Mouse (Mus musculus): ENCODE measurements around the gene Mms19. TPM values are rescaled to one million over a fixed set of nuclear protein-coding genes. Genes with fewer than 3 reads are reported as not detected.
A peak's percentile ranks its signal among the peaks of the same experiment; 100 is the strongest.

Mms19 gene
- polyA plus RNA-seq, 1 experiment from 2014 or later, result 9.6 TPM

DNA sequence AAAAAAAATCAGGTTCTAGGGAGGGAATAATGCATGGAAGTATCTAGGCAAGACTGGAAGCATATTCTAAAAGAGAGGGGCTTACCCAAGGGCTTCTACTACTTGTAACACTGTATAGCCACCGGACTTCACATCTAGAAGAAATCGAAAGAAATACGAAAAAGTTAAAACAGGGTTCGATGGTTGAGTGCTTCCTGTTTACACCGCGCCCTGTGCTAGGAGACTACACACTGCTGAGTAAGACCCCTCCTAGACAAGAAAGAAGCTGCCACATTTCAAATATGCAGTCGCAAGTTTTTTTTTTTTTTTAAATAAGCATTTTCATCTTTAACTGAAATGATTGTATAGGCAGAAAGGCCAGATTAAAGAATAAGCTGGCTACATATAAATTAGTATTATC lies 11.3 kb downstream of the Mms19 start:
- no peak overlapping the region for H3K4me3 ChIP-seq (ENCODE audit: low read depth, low read length)
- TF ChIP-seq CTCF (IDR thresholded peaks at IDR 0.05; ENCODE audit: low read depth), result no peak
- no peaks in the 10 kb centered on the region for H3K9me3 ChIP-seq (ENCODE audit: control insufficient read depth)
- no peak overlapping the region for H3K27ac ChIP-seq (ENCODE audit: low read depth, low read length)
- 89% methylated on average over 7 of the region's 7 CpGs for WGBS
- no peak overlapping the region for H3K4me2 ChIP-seq (replicated peaks; ENCODE audit: low read depth)
- peaks cover 34% of the 10 kb centered on the region for H3K36me3 ChIP-seq (ENCODE audit: control insufficient read depth, insufficient read depth)
- no peak overlapping the region for H3K9ac ChIP-seq (ENCODE audit: low read depth, low read length)
- no peaks in the 10 kb centered on the region for H3K27me3 ChIP-seq (replicated peaks; ENCODE audit: control insufficient read depth, insufficient read depth, low read length)
- H3K4me1 ChIP-seq (replicated peaks; ENCODE audit: control insufficient read depth, insufficient read depth, low read length), result no peaks in the 10 kb centered on the region
- no peak for ATAC-seq

DNA sequence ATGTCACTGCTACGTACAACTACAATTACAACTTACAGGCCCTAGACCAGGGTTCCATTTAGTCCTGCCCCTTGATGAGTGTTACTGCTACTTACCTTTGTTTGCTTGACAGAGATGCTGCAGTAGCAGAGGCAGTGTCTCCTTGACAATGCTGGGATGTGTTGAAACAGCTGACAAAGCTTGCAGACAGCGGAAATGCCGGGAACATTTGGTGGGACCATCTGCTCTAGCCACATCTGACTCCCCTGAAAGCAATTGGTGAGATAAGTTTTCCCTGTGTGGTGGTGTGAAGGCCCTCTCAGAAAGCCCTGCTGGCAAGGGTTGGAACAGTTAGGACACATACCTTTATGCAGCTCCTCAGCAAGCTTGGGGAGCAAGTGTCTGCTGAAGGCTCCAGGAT lies 27.4 kb downstream of the Mms19 start:
- Histone ChIP-seq H3K27me3 (replicated peaks; ENCODE audit: control insufficient read depth, insufficient read depth, low read length) (no peaks in the 10 kb centered on the region), H3K4me3 (ENCODE audit: low read depth, low read length) (no peak overlapping the region), H3K4me2 (replicated peaks; ENCODE audit: low read depth) (no peak overlapping the region), H3K9ac (ENCODE audit: low read depth, low read length) (no peak overlapping the region), H3K27ac (ENCODE audit: low read depth, low read length) (no peak overlapping the region), H3K36me3 (ENCODE audit: control insufficient read depth, insufficient read depth) (peaks cover 84% of the 10 kb centered on the region), H3K4me1 (replicated peaks; ENCODE audit: control insufficient read depth, insufficient read depth, low read length) (no peaks in the 10 kb centered on the region), H3K9me3 (ENCODE audit: control insufficient read depth) (no peaks in the 10 kb centered on the region)
- 93% methylated on average over 3 of the region's 3 CpGs for WGBS
- TF ChIP-seq CTCF (IDR thresholded peaks at IDR 0.05; ENCODE audit: low read depth), result no peak
- no peak for ATAC-seq

GRCm38 (mm10) chr19:41952287-41952686 lies 28.7 kb downstream of the Mms19 start:
- H3K36me3 ChIP-seq (ENCODE audit: control insufficient read depth, insufficient read depth), result peaks cover 89% of the 10 kb centered on the region
- TF ChIP-seq CTCF (IDR thresholded peaks at IDR 0.05; ENCODE audit: low read depth), result peak; percentile 70
- H3K9ac ChIP-seq (ENCODE audit: low read depth, low read length), result no peak overlapping the region
- no peak overlapping the region for H3K4me3 ChIP-seq (ENCODE audit: low read depth, low read length)
- no peaks in the 10 kb centered on the region for H3K27me3 ChIP-seq (replicated peaks; ENCODE audit: control insufficient read depth, insufficient read depth, low read length)
- no peak overlapping the region for H3K27ac ChIP-seq (ENCODE audit: low read depth, low read length)
- ATAC-seq, result no peak
- WGBS, result 76% methylated on average over 4 of the region's 4 CpGs
- no peaks in the 10 kb centered on the region for H3K9me3 ChIP-seq (ENCODE audit: control insufficient read depth)
- H3K4me2 ChIP-seq (replicated peaks; ENCODE audit: low read depth), result no peak overlapping the region
- H3K4me1 ChIP-seq (replicated peaks; ENCODE audit: control insufficient read depth, insufficient read depth, low read length), result no peaks in the 10 kb centered on the region

GRCm38 (mm10) chr19:41943841-41944240 lies 37.1 kb downstream of the Mms19 start:
- Histone ChIP-seq H3K36me3 (ENCODE audit: control insufficient read depth, insufficient read depth) (peaks cover 92% of the 10 kb centered on the region), H3K27me3 (replicated peaks; ENCODE audit: control insufficient read depth, insufficient read depth, low read length) (no peaks in the 10 kb centered on the region), H3K4me1 (replicated peaks; ENCODE audit: control insufficient read depth, insufficient read depth, low read length) (no peaks in the 10 kb centered on the region), H3K4me3 (ENCODE audit: low read depth, low read length) (no peak overlapping the region), H3K9me3 (ENCODE audit: control insufficient read depth) (no peaks in the 10 kb centered on the region), H3K9ac (ENCODE audit: low read depth, low read length) (no peak overlapping the region), H3K27ac (ENCODE audit: low read depth, low read length) (no peak overlapping the region), H3K4me2 (replicated peaks; ENCODE audit: low read depth) (no peak overlapping the region)
- no peak for TF ChIP-seq CTCF (IDR thresholded peaks at IDR 0.05; ENCODE audit: low read depth)
- ATAC-seq, result no peak
- 91% methylated on average over 7 of the region's 7 CpGs for WGBS

GRCm38 (mm10) chr19:41938539-41938938 lies 42.4 kb downstream of the Mms19 start:
- Histone ChIP-seq H3K36me3 (ENCODE audit: control insufficient read depth, insufficient read depth) (peaks cover 57% of the 10 kb centered on the region), H3K27ac (ENCODE audit: low read depth, low read length) (no peak overlapping the region), H3K9ac (ENCODE audit: low read depth, low read length) (no peak overlapping the region), H3K9me3 (ENCODE audit: control insufficient read depth) (no peaks in the 10 kb centered on the region), H3K4me2 (replicated peaks; ENCODE audit: low read depth) (no peak overlapping the region), H3K4me3 (ENCODE audit: low read depth, low read length) (no peak overlapping the region), H3K27me3 (replicated peaks; ENCODE audit: control insufficient read depth, insufficient read depth, low read length) (no peaks in the 10 kb centered on the region), H3K4me1 (replicated peaks; ENCODE audit: control insufficient read depth, insufficient read depth, low read length) (no peaks in the 10 kb centered on the region; the same call in 1 of the 2 replicates)
- no peak for TF ChIP-seq CTCF (IDR thresholded peaks at IDR 0.05; ENCODE audit: low read depth)
- no peak for ATAC-seq
- 84% methylated on average over 5 of the region's 5 CpGs for WGBS

GRCm38 (mm10) chr19:41935921-41936320 lies 45.0 kb downstream of the Mms19 start:
- 90% methylated on average over 1 of the region's 1 CpGs for WGBS
- no peak for TF ChIP-seq CTCF (IDR thresholded peaks at IDR 0.05; ENCODE audit: low read depth)
- H3K9ac ChIP-seq (ENCODE audit: low read depth, low read length), result no peak overlapping the region
- H3K36me3 ChIP-seq (ENCODE audit: control insufficient read depth, insufficient read depth), result peaks cover 36% of the 10 kb centered on the region
- no peak overlapping the region for H3K4me2 ChIP-seq (replicated peaks; ENCODE audit: low read depth)
- no peak overlapping the region for H3K4me3 ChIP-seq (ENCODE audit: low read depth, low read length)
- no peaks in the 10 kb centered on the region for H3K27me3 ChIP-seq (replicated peaks; ENCODE audit: control insufficient read depth, insufficient read depth, low read length)
- H3K9me3 ChIP-seq (ENCODE audit: control insufficient read depth), result no peaks in the 10 kb centered on the region
- ATAC-seq, result no peak
- peaks cover 5% of the 10 kb centered on the region; the same call in 1 of the 2 replicates for H3K4me1 ChIP-seq (replicated peaks; ENCODE audit: control insufficient read depth, insufficient read depth, low read length)
- no peak overlapping the region for H3K27ac ChIP-seq (ENCODE audit: low read depth, low read length)

DNA sequence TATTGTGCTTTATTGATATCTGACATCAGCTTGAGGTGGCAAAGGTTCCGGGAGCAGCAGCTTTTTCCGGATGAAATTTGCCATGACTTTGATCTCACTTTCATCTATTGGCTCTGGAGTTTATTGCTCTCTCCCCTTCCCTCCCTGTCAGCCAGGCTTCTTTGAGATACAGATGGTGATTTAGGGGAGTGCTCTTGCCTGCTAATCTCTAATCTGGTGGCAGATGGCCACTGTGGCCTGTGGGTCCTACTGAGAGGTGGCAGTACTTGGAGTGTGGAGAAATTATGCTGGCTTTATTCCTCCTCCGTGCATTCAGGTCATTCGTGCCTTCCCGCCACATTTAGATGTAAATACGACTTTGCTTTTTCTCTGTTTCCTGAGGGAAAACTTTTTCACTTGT lies 46.8 kb downstream of the Mms19 start:
- H3K27ac ChIP-seq (ENCODE audit: low read depth, low read length), result no peak overlapping the region
- H3K27me3 ChIP-seq (replicated peaks; ENCODE audit: control insufficient read depth, insufficient read depth, low read length), result no peaks in the 10 kb centered on the region
- H3K4me2 ChIP-seq (replicated peaks; ENCODE audit: low read depth), result peak overlapping the region; percentile 90
- peak overlapping the region; percentile 90 for H3K4me3 ChIP-seq (ENCODE audit: low read depth, low read length)
- 23% methylated on average over 6 of the region's 6 CpGs for WGBS
- H3K9ac ChIP-seq (ENCODE audit: low read depth, low read length), result peak overlapping the region; percentile 67; the same call in 1 of the 2 replicates
- H3K36me3 ChIP-seq (ENCODE audit: control insufficient read depth, insufficient read depth), result peaks cover 19% of the 10 kb centered on the region
- H3K4me1 ChIP-seq (replicated peaks; ENCODE audit: control insufficient read depth, insufficient read depth, low read length), result peaks cover 5% of the 10 kb centered on the region; the same call in 1 of the 2 replicates
- ATAC-seq, result no peak
- no peaks in the 10 kb centered on the region for H3K9me3 ChIP-seq (ENCODE audit: control insufficient read depth)
- no peak for TF ChIP-seq CTCF (IDR thresholded peaks at IDR 0.05; ENCODE audit: low read depth)
